Mouse (Mus musculus) embryonic fibroblast, embryonic 13.5 days (primary cell): ENCODE results near the gene Pde4d. TPM values are rescaled to one million over a fixed set of nuclear protein-coding genes. Genes with fewer than 3 reads are reported as not detected.
"Not testable (repeated sequence)": the region's sequence is repeated elsewhere in the genome, so short reads cannot be mapped to it uniquely, and the experiment has no call there.

Source experiments
- H3K27ac ChIP-seq: 2 replicates; pipeline ENCODE4 v1.5.1; 2012; ENCODE audit warnings: low read length, control low read depth, inconsistent platforms; ENCODE audit not compliant: insufficient read depth
- H3K4me1 ChIP-seq: 2 replicates; pipeline ENCODE4 v1.6.1; 2011; ENCODE audit warnings: low read length; ENCODE audit not compliant: control insufficient read depth, insufficient read depth
- H3K4me3 ChIP-seq: 2 replicates; pipeline ENCODE4 v1.5.1; 2011; ENCODE audit warnings: mild to moderate bottlenecking, control low read depth, low read length; ENCODE audit not compliant: insufficient read depth
- CTCF ChIP-seq: IDR thresholded peaks from 2 replicates; pipeline ENCODE4 v1.5.1; 2011; ENCODE audit warnings: mild to moderate bottlenecking, control low read depth, low read length, moderate library complexity, borderline replicate concordance; ENCODE audit not compliant: insufficient read depth
- POLR2A ChIP-seq: IDR thresholded peaks from 2 replicates; pipeline ENCODE4 v1.6.1; 2011; ENCODE audit warnings: low read depth, mild to moderate bottlenecking, control low read depth, low read length, moderate library complexity
- polyA plus RNA-seq: library from polyadenylated mRNA; stranded (reverse); fragments of >200 nt; gene quantifications from 2 replicates; pipeline ENCODE4 v1.2.4, GENCODE M21; 2011; ENCODE audit warnings: low read depth; ENCODE audit not compliant: missing spikeins, insufficient read length

Pde4d gene
- polyA plus RNA-seq, 1 experiment, result 26.9 TPM

DNA sequence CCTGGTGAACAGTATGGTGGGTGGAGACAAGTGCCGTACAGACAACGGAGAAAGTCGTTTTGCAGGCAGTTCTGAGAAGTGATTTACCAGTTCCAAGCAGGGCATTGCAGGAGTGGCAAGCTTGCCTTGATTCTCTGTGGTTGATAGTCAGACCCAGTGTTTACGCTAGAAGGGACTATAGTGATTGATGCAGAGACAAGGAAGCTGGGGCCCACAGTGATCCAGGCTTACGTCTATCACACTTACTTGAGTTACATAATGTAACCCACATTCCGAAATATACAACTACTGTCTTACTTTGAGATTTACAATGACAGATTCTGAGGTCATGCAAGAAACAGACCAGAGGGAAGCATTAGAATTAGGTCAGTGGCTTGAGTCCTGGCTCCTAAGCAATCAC is 1414.6 kb downstream of the Pde4d start:
- TF ChIP-seq POLR2A (no peak), CTCF (no peak)

DNA sequence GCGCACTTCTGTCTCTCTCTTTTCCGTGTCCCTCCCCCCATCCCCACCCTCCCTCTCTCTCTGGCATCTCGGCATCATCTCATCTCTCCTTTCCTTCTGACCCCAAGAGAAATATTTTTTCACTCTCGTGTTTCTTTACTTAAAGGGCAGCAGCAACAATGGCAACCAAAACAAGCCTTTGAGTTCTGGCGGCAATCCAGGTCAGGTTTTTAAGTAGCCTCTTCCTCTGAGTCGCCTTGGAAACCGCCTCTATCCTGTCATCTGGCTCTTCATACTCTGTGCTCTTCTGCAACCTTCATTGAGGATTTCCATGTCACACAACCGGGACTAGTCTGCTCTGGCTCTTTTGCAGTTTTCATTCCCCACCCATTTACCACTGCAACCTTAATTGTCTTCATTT is 1430.6 kb downstream of the Pde4d start:
- H3K4me1 ChIP-seq, result peaks cover 10% of the 10 kb centered on the region
- H3K4me3 ChIP-seq, result no peak overlapping the region
- TF ChIP-seq POLR2A, result no peak
- no peak for TF ChIP-seq CTCF
- H3K27ac ChIP-seq, result no peak overlapping the region

More for the DNA sequence above, 1414.6 kb downstream of the Pde4d start:
- H3K4me1 ChIP-seq, result no peaks in the 10 kb centered on the region
- H3K27ac ChIP-seq, result no peak overlapping the region
- no peak overlapping the region for H3K4me3 ChIP-seq

DNA sequence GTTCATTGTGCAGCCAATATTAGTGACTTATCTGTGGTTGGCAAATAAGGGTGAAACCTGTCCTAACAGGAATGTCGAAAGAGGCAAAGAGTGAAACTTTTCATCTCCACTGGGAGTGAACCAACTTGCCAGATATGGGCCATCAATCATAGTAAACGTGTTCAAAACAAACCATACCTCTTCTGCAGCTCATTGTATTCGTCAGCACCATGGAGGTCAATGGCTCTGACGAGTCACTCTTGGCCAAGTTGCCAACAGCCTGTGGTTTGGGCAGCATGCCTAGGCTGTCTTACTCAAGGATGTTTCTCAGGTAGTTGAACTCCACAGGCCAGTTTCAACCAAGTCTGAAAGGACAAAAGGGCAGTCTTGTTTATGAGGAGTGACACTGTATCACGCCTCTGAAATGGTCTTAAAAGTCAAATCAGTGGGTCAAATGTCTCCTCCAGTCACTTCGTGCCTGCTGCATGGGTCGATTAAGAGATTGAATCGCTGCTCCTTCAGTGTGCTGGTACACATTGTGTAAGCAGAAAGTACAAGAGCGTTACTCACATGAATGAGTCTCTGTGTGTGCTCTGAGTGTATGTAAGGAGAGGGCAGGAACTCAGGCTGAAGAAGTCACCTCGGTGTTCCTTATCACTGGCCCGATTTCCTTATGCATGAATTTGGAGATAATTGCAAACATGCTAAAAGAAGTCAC is 1431.6 kb downstream of the Pde4d start:
- no peak overlapping the region for H3K27ac ChIP-seq
- peaks cover 10% of the 10 kb centered on the region for H3K4me1 ChIP-seq
- no peak overlapping the region for H3K4me3 ChIP-seq
- no peak for TF ChIP-seq POLR2A
- TF ChIP-seq CTCF, result no peak

DNA sequence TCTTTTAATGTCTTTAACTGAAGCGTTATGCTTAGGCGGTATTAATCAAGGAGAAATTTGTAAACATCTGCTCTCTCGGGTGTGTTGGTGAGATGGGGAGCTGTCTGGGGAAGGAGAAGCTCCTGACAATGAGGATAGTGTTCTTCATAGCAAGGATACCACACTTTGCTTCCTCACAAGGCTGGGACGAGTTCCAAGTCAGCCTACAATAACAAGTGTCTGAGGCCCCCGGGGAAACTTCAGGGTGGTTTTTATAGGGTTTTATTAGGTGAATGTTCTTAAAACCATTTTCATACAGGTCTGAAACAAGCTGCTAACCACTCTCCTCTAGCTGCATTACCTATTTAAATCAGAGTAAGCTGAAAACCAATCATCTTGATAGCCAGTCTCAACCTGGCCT is 1433.9 kb downstream of the Pde4d start:
- no peak overlapping the region for H3K27ac ChIP-seq
- TF ChIP-seq POLR2A (no peak), CTCF (no peak)
- no peak overlapping the region for H3K4me3 ChIP-seq
- H3K4me1 ChIP-seq, result peaks cover 10% of the 10 kb centered on the region

- Histone ChIP-seq H3K4me3 (no peak overlapping the region), H3K4me1 (peaks cover 10% of the 10 kb centered on the region), H3K27ac (no peak overlapping the region)
- TF ChIP-seq POLR2A (no peak), CTCF (no peak)
Observed at GRCm38 (mm10) chr13:109884812-109885211, 1435.1 kb downstream of the Pde4d start.

GRCm38 (mm10) chr13:109888293-109888692 is 1438.5 kb downstream of the Pde4d start:
- H3K4me3 ChIP-seq, result no peak overlapping the region
- TF ChIP-seq POLR2A (no peak), CTCF (no peak)
- H3K4me1 ChIP-seq, result peaks cover 3% of the 10 kb centered on the region; the same call in 1 of the 2 replicates
- no peak overlapping the region for H3K27ac ChIP-seq

DNA sequence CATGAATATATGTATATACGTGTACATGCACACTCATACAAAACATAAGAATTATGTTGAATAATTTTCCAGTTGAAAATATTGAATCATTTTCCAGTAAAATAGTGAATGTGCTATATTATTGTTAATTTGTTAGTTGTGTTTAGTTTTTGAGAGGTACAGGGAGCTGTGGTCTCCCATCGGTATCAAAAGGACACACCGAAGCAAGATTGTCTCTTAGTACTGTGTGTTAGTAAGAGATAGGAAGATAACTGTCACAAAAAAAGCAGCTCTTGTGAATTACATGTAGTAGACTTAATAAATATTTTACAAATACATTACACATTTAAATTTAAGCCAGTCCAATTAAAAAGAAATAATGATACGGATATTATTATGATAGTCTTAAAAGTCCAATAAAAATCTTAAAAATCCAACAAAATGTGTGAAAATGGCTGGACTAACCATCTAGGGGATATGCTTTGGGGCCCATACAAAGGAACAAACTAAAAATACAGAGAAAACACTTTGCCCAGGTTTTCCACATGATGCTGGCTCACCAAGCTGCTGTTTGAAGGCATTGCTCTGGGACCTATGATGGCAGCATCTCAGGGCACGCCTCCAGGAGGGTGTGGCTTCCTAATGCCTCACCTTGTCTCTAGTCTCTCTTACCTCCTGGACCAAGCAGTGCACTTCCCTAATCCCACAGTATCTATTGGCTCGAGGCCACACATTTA is 1441.6 kb downstream of the Pde4d start:
- TF ChIP-seq CTCF, result no peak
- Histone ChIP-seq H3K4me3 (no peak overlapping the region), H3K27ac (no peak overlapping the region), H3K4me1 (no peaks in the 10 kb centered on the region)

GRCm38 (mm10) chr13:109891910-109892265 is 1442.1 kb downstream of the Pde4d start:
- TF ChIP-seq CTCF (no peak), POLR2A (no peak)
- Histone ChIP-seq H3K27ac (no peak overlapping the region), H3K4me1 (no peaks in the 10 kb centered on the region), H3K4me3 (no peak overlapping the region)

GRCm38 (mm10) chr13:109899442-109900428 is 1450.0 kb downstream of the Pde4d start:
- Histone ChIP-seq H3K27ac (no peak overlapping the region), H3K4me1 (peaks cover 4% of the 10 kb centered on the region)

DNA sequence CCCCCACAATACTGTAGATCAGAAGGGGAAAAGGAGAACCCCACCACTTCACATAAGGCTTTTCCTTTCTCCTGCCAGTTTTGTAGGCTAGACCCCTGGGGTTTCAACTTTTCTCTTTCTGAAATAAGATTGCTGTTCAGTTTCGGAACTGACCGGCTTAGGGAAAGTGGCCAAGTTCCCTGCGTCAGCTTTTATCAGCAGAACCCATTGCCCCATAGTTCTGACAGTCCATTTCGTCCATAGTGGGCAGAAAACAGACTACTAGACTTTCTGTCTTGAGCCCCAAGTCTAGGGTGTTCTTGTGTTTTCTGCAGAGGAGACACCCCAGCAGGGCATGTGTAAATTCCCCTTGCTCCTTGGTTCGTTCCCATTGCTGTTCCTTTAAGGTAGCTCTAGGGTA is 1452.1 kb downstream of the Pde4d start:
- TF ChIP-seq POLR2A, result no peak
- TF ChIP-seq CTCF, result no peak
- H3K4me1 ChIP-seq, result peaks cover 5% of the 10 kb centered on the region
- H3K4me3 ChIP-seq, result no peak overlapping the region
- no peak overlapping the region for H3K27ac ChIP-seq

More at GRCm38 (mm10) chr13:109899442-109900428, 1450.0 kb downstream of the Pde4d start:
- H3K4me3 ChIP-seq, result no peak overlapping the region
- TF ChIP-seq CTCF, result no peak
- no peak for TF ChIP-seq POLR2A

- H3K27ac ChIP-seq, H3K4me1 ChIP-seq: not testable (repeated sequence)
- peak overlapping the region; percentile 48 for H3K4me3 ChIP-seq
Observed at GRCm38 (mm10) chr13:109902460-109902854, 1452.7 kb downstream of the Pde4d start.
